Mouse (Mus musculus) left cerebral cortex, adult 2 months (tissue): ENCODE results near the gene Fnbp1. TPM values are rescaled to one million over a fixed set of nuclear protein-coding genes. Genes with fewer than 3 reads are reported as not detected.

Experiments
- DNase-seq, 2 experiments: peaks; one replicate each; pipeline ENCODE4 v3.0.0; 2021 to 2022; ENCODE audit warnings: low spot score in 2 of 2, mixed read lengths in 1 of 2; ENCODE audit errors: extremely low spot score in 1 of 2
- H3K27ac ChIP-seq: fragments of 200-600 bp; 2 replicates; pipeline ENCODE4 v1.8.1; 2022
- H3K4me3 ChIP-seq: fragments of 200-600 bp; 2 replicates; pipeline ENCODE4 v1.8.1; 2022
- CTCF ChIP-seq: fragments of 200-600 bp; IDR thresholded peaks from 2 replicates; pipeline ENCODE4 v1.8.1; 2022; ENCODE audit warnings: antibody characterized with exemption, mild to moderate bottlenecking, moderate library complexity
- intact Hi-C: fragments of 180-260 bp; cut with DNase I; formaldehyde crosslinking; loops from one replicate; pipeline ENCODE4 v1.15.1; 2025
- total RNA-seq, 2 experiments: library from RNA; stranded (reverse); gene quantifications; 2 replicates each; pipeline ENCODE4 v1.2.3; 2021

Fnbp1 gene
- total RNA-seq, 2 experiments from 2014 or later, result 85.8 to 101 TPM

DNA sequence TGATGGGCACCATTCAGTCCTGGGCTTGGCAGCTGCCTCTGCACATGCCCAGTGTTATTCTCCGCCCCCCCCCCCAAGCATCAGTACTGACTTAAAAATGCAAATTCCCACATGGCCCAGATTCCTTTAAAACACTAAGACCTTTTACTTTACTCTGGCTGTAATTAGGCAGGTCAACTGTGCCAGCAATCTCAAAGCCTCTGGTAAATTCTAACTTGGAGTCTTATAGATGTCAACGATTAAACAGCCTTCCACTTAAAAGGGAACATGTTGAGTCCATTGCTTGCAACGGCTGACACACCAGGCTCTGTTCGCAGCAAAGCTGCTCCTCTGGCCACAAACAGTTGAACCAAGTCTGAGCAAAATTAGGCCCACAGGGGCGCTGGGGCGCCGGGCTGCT is 109.8 kb downstream of the Fnbp1 start:
- Histone ChIP-seq H3K27ac (no peak overlapping the region), H3K4me3 (no peak overlapping the region)
- intact Hi-C loops, result no loop called here
- DNase-seq, result no peak
- no peak for TF ChIP-seq CTCF

DNA sequence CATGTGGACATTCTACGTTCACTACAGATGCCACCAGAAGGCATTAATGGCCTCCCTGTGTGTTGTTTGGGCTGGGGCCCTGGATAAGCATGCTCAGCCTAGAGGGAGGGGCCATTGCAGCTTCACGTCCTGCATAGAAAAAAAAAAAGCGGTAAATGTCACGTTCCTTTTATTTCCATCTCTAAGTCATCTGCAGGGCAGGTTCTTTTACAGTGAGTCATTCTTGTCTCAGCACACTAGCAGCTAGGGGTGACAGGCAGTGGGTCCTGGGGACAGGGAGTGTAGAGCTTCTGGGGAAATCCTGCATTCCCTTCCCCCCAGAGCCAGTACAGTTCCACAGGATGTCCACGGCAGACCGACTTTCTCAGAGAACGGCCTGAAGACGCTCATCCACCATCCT is 115.2 kb downstream of the Fnbp1 start:
- no peak for TF ChIP-seq CTCF
- H3K4me3 ChIP-seq, result no peak overlapping the region
- intact Hi-C loops, result loop anchor here (10.0 kb wide), 1 partner anchor 278 kb away; no protein-coding TSS in a partner anchor
- H3K27ac ChIP-seq, result no peak overlapping the region
- DNase-seq, result no peak

- intact Hi-C loops, result loop anchor here (2.0 to 10.0 kb wide), 3 partner anchors 115 to 279 kb away; partner anchors contain the start of gene Gpr107
- Histone ChIP-seq H3K27ac (no peak overlapping the region), H3K4me3 (no peak overlapping the region)
- DNase-seq, result no peak
- no peak for TF ChIP-seq CTCF
Measured at GRCm38 (mm10) chr2:31025458-31025857, 116.3 kb downstream of the Fnbp1 start.

GRCm38 (mm10) chr2:31024618-31025370 is 117.0 kb downstream of the Fnbp1 start:
- peak; percentile 99 for TF ChIP-seq CTCF
- Histone ChIP-seq H3K27ac (no peak overlapping the region), H3K4me3 (no peak overlapping the region)
- DNase-seq, result peak; percentile 62 to 64
- intact Hi-C loops, result loop anchor here (2.0 to 10.0 kb wide), 3 partner anchors 116 to 280 kb away; partner anchors contain the start of gene Gpr107

DNA sequence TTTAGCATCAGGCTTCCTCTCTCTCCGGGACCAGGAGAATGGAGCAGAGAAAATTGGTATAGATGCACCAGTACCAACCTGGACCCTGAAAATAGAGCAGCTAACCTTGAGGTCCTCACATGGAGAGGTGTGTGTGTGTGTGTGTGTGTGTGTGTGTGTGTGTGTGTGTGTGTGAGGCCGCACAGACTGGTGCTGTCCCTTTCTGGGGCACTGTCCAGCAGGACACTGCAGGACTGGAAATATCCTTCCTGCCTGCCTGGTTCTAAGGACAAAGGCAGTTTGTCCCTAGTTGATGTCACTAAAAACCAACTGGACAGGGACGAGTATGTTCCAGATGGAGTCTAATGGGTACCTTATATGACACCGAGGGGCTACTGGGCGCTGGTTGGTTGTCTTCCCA is 117.9 kb downstream of the Fnbp1 start:
- no peak overlapping the region for H3K4me3 ChIP-seq
- no peak for TF ChIP-seq CTCF
- intact Hi-C loops, result loop anchor here (2.0 to 10.0 kb wide), 3 partner anchors 117 to 281 kb away; partner anchors contain the start of gene Gpr107
- no peak for DNase-seq
- H3K27ac ChIP-seq, result no peak overlapping the region

DNA sequence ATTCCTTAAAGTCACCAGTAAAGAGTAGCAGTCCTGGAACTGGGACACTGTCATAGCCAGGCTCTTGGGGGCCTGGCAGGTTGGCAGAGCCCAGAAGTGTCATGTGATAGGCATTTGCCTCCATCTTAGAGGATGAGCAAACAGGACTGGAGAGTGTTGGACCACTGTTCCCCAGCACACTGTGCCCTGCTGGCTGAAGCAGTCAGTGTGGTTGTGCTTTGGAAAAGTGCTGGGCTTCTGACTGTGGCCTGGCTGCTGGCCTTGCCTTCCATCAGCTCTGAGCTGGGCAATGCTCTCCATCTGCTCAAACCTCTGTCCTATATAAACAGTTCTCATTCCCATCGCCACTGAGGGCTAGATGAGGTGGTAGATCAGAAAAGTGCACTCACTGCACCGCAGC is 121.6 kb downstream of the Fnbp1 start:
- intact Hi-C loops, result loop anchor here (10.0 kb wide), 1 partner anchor 285 kb away; no protein-coding TSS in a partner anchor
- DNase-seq, result no peak
- no peak overlapping the region for H3K27ac ChIP-seq
- no peak for TF ChIP-seq CTCF
- H3K4me3 ChIP-seq, result no peak overlapping the region

- Histone ChIP-seq H3K27ac (no peak overlapping the region), H3K4me3 (no peak overlapping the region)
- intact Hi-C loops, result no loop called here
- TF ChIP-seq CTCF, result no peak
- no peak for DNase-seq
Measured at GRCm38 (mm10) chr2:31019011-31019410, 122.8 kb downstream of the Fnbp1 start.

DNA sequence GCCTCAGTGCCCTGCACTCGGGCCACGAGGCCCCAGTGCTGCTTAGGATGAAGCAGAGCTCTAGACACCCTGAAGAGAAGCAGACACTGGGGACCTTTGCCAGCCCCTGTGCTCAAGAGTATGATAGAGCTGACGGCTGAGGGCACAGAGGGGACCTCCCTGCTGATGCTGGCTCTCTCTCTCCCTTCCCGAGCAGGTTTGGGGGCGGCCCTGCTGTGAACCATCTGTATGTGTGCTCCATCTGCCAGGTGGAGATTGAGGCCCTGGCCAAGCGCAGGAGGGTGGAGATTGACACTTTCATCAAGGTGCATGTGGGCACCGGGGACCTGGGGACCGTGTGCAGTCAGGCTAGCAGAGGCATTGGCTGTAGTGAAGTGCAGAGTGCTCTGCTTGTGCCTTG is 123.3 kb downstream of the Fnbp1 start:
- DNase-seq, result no peak
- Histone ChIP-seq H3K4me3 (no peak overlapping the region), H3K27ac (no peak overlapping the region)
- intact Hi-C loops, result no loop called here
- TF ChIP-seq CTCF, result no peak

DNA sequence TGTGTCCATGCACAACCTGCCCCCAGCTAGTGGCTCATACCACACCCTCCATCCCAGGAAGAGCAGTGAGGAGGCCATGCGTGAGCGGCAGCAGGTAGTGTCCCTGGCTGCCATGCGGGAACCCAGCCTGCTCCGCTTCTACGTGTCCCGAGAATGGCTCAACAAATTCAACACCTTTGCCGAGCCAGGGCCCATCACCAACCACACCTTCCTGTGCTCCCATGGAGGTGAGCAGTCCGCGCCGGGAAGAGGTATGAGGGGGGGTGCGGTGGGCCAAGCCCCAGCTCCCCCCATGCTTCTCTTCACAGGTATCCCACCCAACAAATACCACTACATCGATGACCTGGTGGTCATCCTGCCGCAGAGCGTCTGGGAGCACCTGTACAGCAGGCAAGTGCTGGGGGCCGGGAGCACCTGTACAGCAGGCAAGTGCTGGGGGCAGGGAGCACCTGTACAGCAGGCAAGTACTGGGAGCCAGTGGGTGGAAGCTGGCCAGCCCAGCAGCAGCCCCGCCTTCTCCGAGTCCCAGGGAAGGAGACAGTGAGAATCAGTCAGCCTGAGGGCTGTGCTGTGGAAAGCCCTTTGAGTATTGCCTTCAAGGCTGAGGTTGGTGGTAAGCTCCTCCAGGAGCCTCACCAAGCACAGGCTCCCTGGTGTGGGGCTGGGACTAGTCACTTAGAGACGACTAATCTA is 124.0 kb downstream of the Fnbp1 start:
- no peak for TF ChIP-seq CTCF
- intact Hi-C loops, result no loop called here
- no peak overlapping the region for H3K4me3 ChIP-seq
- no peak overlapping the region for H3K27ac ChIP-seq
- no peak for DNase-seq

DNA sequence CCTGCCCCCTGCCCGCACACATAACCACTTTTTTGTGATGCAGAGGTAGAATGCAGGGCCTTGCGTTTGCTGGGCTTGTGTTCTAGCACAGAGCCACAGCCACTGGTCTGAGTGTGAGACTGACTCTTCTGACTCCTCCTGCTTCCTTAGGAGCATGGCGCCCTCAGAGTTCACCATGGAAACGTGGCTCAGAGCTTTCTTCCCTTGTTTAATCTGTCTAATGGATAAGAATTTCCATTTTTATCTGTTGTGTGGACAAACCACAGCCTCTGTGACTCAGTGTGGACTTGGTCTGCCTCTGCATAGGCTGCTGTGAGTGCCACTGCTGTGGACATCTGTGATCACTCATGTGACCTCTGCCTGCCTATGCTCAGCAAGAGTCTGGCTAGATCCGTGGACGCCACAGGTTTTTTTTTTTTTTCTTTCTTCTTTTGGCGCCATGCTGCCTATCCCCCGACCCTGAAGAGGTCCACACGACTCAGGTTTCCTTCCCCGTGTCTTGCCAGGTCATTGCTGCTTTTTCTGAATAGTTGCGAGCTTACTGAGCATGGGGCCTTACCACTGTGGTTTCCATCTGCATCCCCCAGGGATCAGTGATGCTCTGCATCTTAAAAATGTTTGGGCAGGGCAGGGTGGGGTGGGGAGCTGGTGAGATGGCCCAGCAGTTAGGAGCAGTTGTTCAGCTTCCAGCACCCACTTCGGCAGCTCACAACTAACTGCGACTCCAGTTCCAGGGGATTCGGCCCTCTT is 128.3 kb downstream of the Fnbp1 start:
- DNase-seq, result no peak
- TF ChIP-seq CTCF, result no peak
- Histone ChIP-seq H3K4me3 (no peak overlapping the region), H3K27ac (no peak overlapping the region)
- intact Hi-C loops, result no loop called here

DNA sequence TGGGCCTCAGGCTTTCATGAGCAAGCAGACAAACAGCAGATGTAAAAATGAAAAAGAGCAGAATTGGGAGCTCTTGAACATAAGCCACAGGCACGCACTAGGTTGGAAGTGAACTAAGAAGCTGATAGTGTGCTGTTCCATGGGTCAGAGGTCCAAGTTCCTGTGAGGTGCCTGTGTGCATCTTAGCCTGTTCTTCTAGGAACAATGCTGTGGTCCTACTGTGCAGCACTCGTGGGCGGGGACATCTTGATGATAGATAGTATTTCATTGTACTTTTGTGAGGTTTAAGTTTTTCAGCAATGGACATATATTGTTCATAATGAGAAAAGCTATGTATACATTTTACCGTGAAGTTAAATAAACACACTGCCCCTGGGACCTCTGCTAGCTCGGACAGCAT is 134.6 kb downstream of the Fnbp1 start:
- no peak overlapping the region for H3K4me3 ChIP-seq
- TF ChIP-seq CTCF, result no peak
- no peak overlapping the region for H3K27ac ChIP-seq
- DNase-seq, result no peak
- intact Hi-C loops, result no loop called here

GRCm38 (mm10) chr2:31006434-31006833 is 135.4 kb downstream of the Fnbp1 start:
- intact Hi-C loops, result no loop called here
- no peak for TF ChIP-seq CTCF
- no peak for DNase-seq

More at GRCm38 (mm10) chr2:31006434-31006833, 135.4 kb downstream of the Fnbp1 start:
- no peak overlapping the region for H3K27ac ChIP-seq
- no peak overlapping the region for H3K4me3 ChIP-seq
